In genomic region chr1:88605616-88606190, GRCm38 (mm10) we compare ENCODE assay signal across 9 mouse cellular contexts.
DNase-seq lines count a peak whose midpoint lies in the region; ATAC-seq lines count a peak whose summit lies in the region.
"Had no signal": no experiment of that assay in that cellular context is flagged by ENCODE, and none has a peak within 500 bp of the region (broad histone marks: within the 10 kb centered on the region; RNA-seq: fewer than 3 reads in every experiment).

No protein-coding gene starts in this region.

- WGBS in embryonic facial prominence, embryonic 13.5 days = 35% methylated on average over 14 of the region's 14 CpGs

- H3K9me3 ChIP-seq in embryonic facial prominence, embryonic 13.5 days = no peaks in the 10 kb centered on the region

- H3K27me3 ChIP-seq in embryonic facial prominence, embryonic 13.5 days = no peaks in the 10 kb centered on the region

- peaks cover 7% of the 10 kb centered on the region; the same call in 1 of the 2 replicates for H3K4me1 ChIP-seq in embryonic facial prominence, embryonic 13.5 days

- peak overlapping the region; percentile 58; the same call in 1 of the 2 replicates for H3K27ac ChIP-seq in embryonic facial prominence, embryonic 13.5 days

- no peak overlapping the region for H3K4me3 ChIP-seq in embryonic facial prominence, embryonic 13.5 days

- no peaks in the 10 kb centered on the region for H3K36me3 ChIP-seq in embryonic facial prominence, embryonic 13.5 days

- peak; percentile 47 for DNase-seq in WW6 (ENCODE audit: low read depth, low spot score)
- DNase-seq in kidney, postnatal 10 days = peak; percentile 66
- DNase-seq in lung, postnatal 14 days = peak; percentile 20
- no peak for DNase-seq in gastrocnemius, postnatal 4 days (ENCODE audit: low spot score in 2 of 2)
- no peak for DNase-seq in layer of hippocampus, adult 9-11 months
- no peak for DNase-seq in spleen, postnatal 10 days (ENCODE audit: low spot score in 2 of 2)
- DNase-seq: heart, postnatal 36 days; layer of hippocampus, postnatal 36 days had no signal

- H3K4me2 ChIP-seq in embryonic facial prominence, embryonic 13.5 days = peak overlapping the region; percentile 37

- ATAC-seq in embryonic facial prominence, embryonic 13.5 days (ENCODE audit: insufficient number of reproducible peaks, insufficient read depth, low FRiP score, low TSS enrichment, low read depth) = 0 out of 2 replicates have a peak, but pooled peaks have one; percentile 59

- H3K9ac ChIP-seq in embryonic facial prominence, embryonic 13.5 days = no peak overlapping the region

Comparison
In these comparisons a context has a peak if more than half of its experiments do, and no peak if none do; other contexts are left out.
1. DNase-seq: peak in WW6 (single experiment), kidney, postnatal 10 days (single experiment) and lung, postnatal 14 days (single experiment); none in gastrocnemius, postnatal 4 days (0 of 2), layer of hippocampus, adult 9-11 months (single experiment) and spleen, postnatal 10 days (0 of 2).